Mouse (Mus musculus): ENCODE measurements around the gene Pdss2. TPM values are rescaled to one million over a fixed set of nuclear protein-coding genes. Genes with fewer than 3 reads are reported as not detected.

The Pdss2 gene
- polyA plus RNA-seq, 1 experiment: 16.7 TPM

DNA sequence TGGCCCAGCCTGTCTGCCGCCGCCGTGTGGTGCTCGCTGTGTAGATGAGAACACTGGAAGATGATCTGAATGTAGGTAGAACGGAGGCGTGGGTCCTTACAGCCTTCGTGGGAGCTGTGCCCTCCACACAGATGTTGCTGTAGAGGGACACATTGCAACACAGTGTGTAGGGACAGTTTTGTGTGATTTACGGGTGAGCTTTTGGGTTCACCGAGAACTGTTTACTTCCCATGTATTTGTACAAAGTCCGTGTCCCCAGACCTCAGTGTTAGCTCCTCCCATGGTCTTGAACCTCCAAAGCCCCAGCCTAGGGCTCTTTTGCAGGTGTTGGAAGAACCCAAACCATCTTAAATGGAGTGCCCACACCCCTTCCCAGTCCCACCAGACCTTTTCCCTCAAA, 291.7 kb downstream of the Pdss2 start:
- H3K4me1 ChIP-seq (ENCODE audit: control insufficient read depth, insufficient read depth, insufficient read length, low read length): no peaks in the 10 kb centered on the region
- no peak overlapping the region for H3K27ac ChIP-seq (replicated peaks; ENCODE audit: low read depth, low read length)
- no peak overlapping the region for H3K4me3 ChIP-seq (ENCODE audit: insufficient read depth, low read depth, low read length)

Other genes with a start within 250 kb of the Pdss2 start
- gene Sobp, start 47.0 kb upstream of the Pdss2 start, polyA plus RNA-seq (2012; ENCODE audit: insufficient read depth, insufficient read length, missing spikeins): 0.54 and 0.95 TPM in 2 replicates
- gene 9030612E09Rik, start 46.8 kb upstream of the Pdss2 start, polyA plus RNA-seq (2012; ENCODE audit: insufficient read depth, insufficient read length, missing spikeins): not detected in 2 replicates

Measured in brown adipose tissue, adult 24 weeks (tissue).